In genomic region chr1:134846295-134846988, GRCm38 (mm10) we compare ENCODE assay signal across 12 mouse cellular contexts.
DNase-seq lines count a peak whose midpoint lies in the region; ATAC-seq lines count a peak whose summit lies in the region.
"Had no signal": no experiment of that assay in that cellular context is flagged by ENCODE, and none has a peak within 500 bp of the region (broad histone marks: within the 10 kb centered on the region; RNA-seq: fewer than 3 reads in every experiment).

No protein-coding gene starts in this region.

- H3K27ac ChIP-seq in midbrain, embryonic 16.5 days (ENCODE audit: low read length) = peak overlapping the region; percentile 34; the same call in 1 of the 2 replicates
- no peak overlapping the region for H3K27ac ChIP-seq in forebrain, embryonic 10.5 days
- H3K27ac ChIP-seq in liver, embryonic 11.5 days (ENCODE audit: low read depth, low read length) = no peak overlapping the region
- H3K27ac ChIP-seq: forebrain, embryonic 13.5 days; neural tube, embryonic 12.5 days; stomach, embryonic 15.5 days had no signal

- H3K4me2 ChIP-seq in midbrain, embryonic 16.5 days (ENCODE audit: low read length) = no peak overlapping the region
- no peak overlapping the region for H3K4me2 ChIP-seq in liver, embryonic 11.5 days
- H3K4me2 ChIP-seq: forebrain, embryonic 13.5 days; neural tube, embryonic 12.5 days; stomach, embryonic 15.5 days had no signal

- no peak overlapping the region for H3K4me3 ChIP-seq in midbrain, embryonic 16.5 days (ENCODE audit: low read depth, low read length)
- H3K4me3 ChIP-seq in forebrain, embryonic 10.5 days = no peak overlapping the region
- no peak overlapping the region for H3K4me3 ChIP-seq in liver, embryonic 11.5 days (ENCODE audit: low read depth, low read length)
- H3K4me3 ChIP-seq: forebrain, embryonic 13.5 days; neural tube, embryonic 12.5 days; stomach, embryonic 15.5 days had no signal

- no peaks in the 10 kb centered on the region for H3K9me3 ChIP-seq in midbrain, embryonic 16.5 days (replicated peaks; ENCODE audit: control insufficient read depth, low read length, poor library complexity, severe bottlenecking)
- H3K9me3 ChIP-seq in forebrain, embryonic 10.5 days = no peaks in the 10 kb centered on the region
- no peaks in the 10 kb centered on the region for H3K9me3 ChIP-seq in liver, embryonic 11.5 days (ENCODE audit: control insufficient read depth, low read length)
- H3K9me3 ChIP-seq: forebrain, embryonic 13.5 days; neural tube, embryonic 12.5 days; stomach, embryonic 15.5 days had no signal

- no peaks in the 10 kb centered on the region for H3K27me3 ChIP-seq in midbrain, embryonic 16.5 days (ENCODE audit: control insufficient read depth, insufficient read depth, low read depth, low read length)
- peaks cover 9% of the 10 kb centered on the region; the same call in 1 of the 2 replicates for H3K27me3 ChIP-seq in forebrain, embryonic 10.5 days (ENCODE audit: poor library complexity, severe bottlenecking)
- no peaks in the 10 kb centered on the region for H3K27me3 ChIP-seq in liver, embryonic 11.5 days (replicated peaks; ENCODE audit: control insufficient read depth, insufficient read depth, low read length)
- H3K27me3 ChIP-seq: forebrain, embryonic 13.5 days; neural tube, embryonic 12.5 days; stomach, embryonic 15.5 days had no signal

- intact Hi-C loops in left cerebral cortex, postnatal 25 days (cut with DNase I) = no loop called here

- H3K36me3 ChIP-seq in midbrain, embryonic 16.5 days (ENCODE audit: control insufficient read depth, insufficient read depth, low read length) = no peaks in the 10 kb centered on the region
- no peaks in the 10 kb centered on the region for H3K36me3 ChIP-seq in forebrain, embryonic 10.5 days (replicated peaks)
- no peaks in the 10 kb centered on the region for H3K36me3 ChIP-seq in liver, embryonic 11.5 days (ENCODE audit: control insufficient read depth, insufficient read depth, low read length)

- ATAC-seq in midbrain, embryonic 16.5 days = peak; percentile 56
- no peak for ATAC-seq in liver, embryonic 11.5 days (replicated peaks; ENCODE audit: low FRiP score)
- ATAC-seq: forebrain, embryonic 13.5 days; intestine, embryonic 16.5 days had no signal

- peak; percentile 35 to 44 for DNase-seq in left cerebral cortex, postnatal 25 days (ENCODE audit: low spot score in 2 of 2)
- no peak for DNase-seq in left cerebral cortex, adult 18-20 months (ENCODE audit: low spot score in 2 of 2)
- DNase-seq in cerebellum, postnatal 10 days = peak; percentile 56 to 61
- peak; percentile 49 for DNase-seq in heart, adult 8-10 months (ENCODE audit: low spot score)
- no peak for DNase-seq in embryo, embryonic 9.5 days (ENCODE audit: extremely low spot score)
- no peak for DNase-seq in forebrain, embryonic 10.5 days (ENCODE audit: extremely low spot score, low spot score)
- no peak for DNase-seq in liver, embryonic 11.5 days (ENCODE audit: low spot score)

- 0 out of 2 replicates have a peak, but pooled peaks cover 2% of the 10 kb centered on the region for H3K4me1 ChIP-seq in midbrain, embryonic 16.5 days (ENCODE audit: control insufficient read depth, insufficient read depth, low read length)
- H3K4me1 ChIP-seq in forebrain, embryonic 10.5 days = no peaks in the 10 kb centered on the region
- H3K4me1 ChIP-seq in liver, embryonic 11.5 days (replicated peaks; ENCODE audit: control insufficient read depth, insufficient read depth, low read length) = no peaks in the 10 kb centered on the region
- H3K4me1 ChIP-seq: forebrain, embryonic 13.5 days; neural tube, embryonic 12.5 days; stomach, embryonic 15.5 days had no signal

- H3K9ac ChIP-seq in midbrain, embryonic 16.5 days (ENCODE audit: low read depth, low read length) = no peak overlapping the region
- no peak overlapping the region for H3K9ac ChIP-seq in liver, embryonic 11.5 days (ENCODE audit: low read depth, low read length)
- H3K9ac ChIP-seq: forebrain, embryonic 13.5 days; neural tube, embryonic 12.5 days; stomach, embryonic 15.5 days had no signal

- WGBS in midbrain, embryonic 16.5 days = 82% methylated on average over 10 of the region's 10 CpGs
- 85% methylated on average over 10 of the region's 10 CpGs for WGBS in forebrain, embryonic 10.5 days
- 81% methylated on average over 10 of the region's 10 CpGs for WGBS in liver, embryonic 11.5 days

Comparison
In these comparisons a context has a peak if more than half of its experiments do, and no peak if none do; other contexts are left out.
1. DNase-seq: peak in left cerebral cortex, postnatal 25 days (2 of 2), cerebellum, postnatal 10 days (2 of 2) and heart, adult 8-10 months (single experiment); none in left cerebral cortex, adult 18-20 months (0 of 2), embryo, embryonic 9.5 days (single experiment), forebrain, embryonic 10.5 days (single experiment) and liver, embryonic 11.5 days (single experiment).